Mouse (Mus musculus): Measurements from ENCODE around the gene Chat.
A peak's percentile ranks its signal among the peaks of the same experiment; 100 is the strongest.

DNA sequence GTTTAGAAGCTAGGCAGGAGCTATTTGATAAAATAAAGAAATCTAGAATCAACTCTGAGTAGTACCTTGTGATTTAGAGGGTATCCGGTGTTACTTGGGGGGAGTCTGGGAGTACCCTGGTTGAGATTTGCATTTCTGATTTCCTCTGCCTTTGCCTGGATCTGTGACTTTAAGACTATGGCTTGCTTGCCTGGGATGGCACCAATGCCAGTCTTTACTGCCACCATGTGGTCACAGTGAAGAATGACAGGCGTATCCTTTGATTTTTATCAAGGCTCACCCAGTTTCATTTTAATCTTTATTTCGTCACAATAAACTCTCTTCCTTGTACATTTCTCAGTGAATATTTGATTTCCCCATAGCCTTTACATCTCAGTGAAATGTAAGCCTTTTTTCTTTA is 16.3 kb upstream of the Chat start:
- peak; percentile 42; the same call in 1 of the 2 replicates for TF ChIP-seq CTCF (IDR thresholded peaks at IDR 0.05; ENCODE audit: extremely low read depth, insufficient read length, insufficient replicate concordance, low read depth, low read length)
- TF ChIP-seq POLR2A (IDR thresholded peaks at IDR 0.05; ENCODE audit: low read depth, low read length) = no peak
